Mouse (Mus musculus) spleen, postnatal 36 days (tissue): ENCODE measurements at regions not wholly inside any gene's neighbourhood (a gene's known extent, or its start where the extent isn't known, plus 50 kb on each side); places are given as distances from the start of the nearest gene placed in this dataset.

ENCODE experiments used
- DNase-seq, 2 experiments: peaks; one replicate each; pipeline ENCODE4 v3.0.0; 2022; ENCODE audit warnings: low spot score in 2 of 2, mixed read lengths in 1 of 2

GRCm38 (mm10) chr5:141137716-141138115 is 103.6 kb upstream of the Sdk1 start:
- DNase-seq, result no peak

- DNase-seq, result no peak
These were observed 102.4 kb upstream of the Sdk1 start for GRCm38 (mm10) chr5:141138771-141139360.

- no peak for DNase-seq
These were observed 101.9 kb upstream of the Sdk1 start for GRCm38 (mm10) chr5:141139361-141139912.

GRCm38 (mm10) chr5:141160391-141160790 is 80.9 kb upstream of the Sdk1 start:
- DNase-seq, result no peak

GRCm38 (mm10) chr5:141160956-141161355 is 80.3 kb upstream of the Sdk1 start:
- DNase-seq, result no peak

- no peak for DNase-seq
These were observed 58.8 kb upstream of the Sdk1 start for GRCm38 (mm10) chr5:141182442-141182841.

GRCm38 (mm10) chr5:141189033-141189432 is 52.3 kb upstream of the Sdk1 start:
- DNase-seq, result no peak
